Mouse (Mus musculus) c-Kit-negative CD71-positive TER-119-positive erythroid progenitor cells, embryonic 14.5 days (primary cell): Measurements from ENCODE around the gene Srpk1.
"Not testable (repeated sequence)": the region's sequence is repeated elsewhere in the genome, so short reads cannot be mapped to it uniquely, and the experiment has no call there.

Source experiments
- DNase-seq: peaks from one replicate; pipeline ENCODE4 v3.0.0-alpha.2; 2013; ENCODE audit warnings: low read depth, low spot score

Srpk1 gene

GRCm38 (mm10) chr17:28556635-28557396 lies 65.7 kb downstream of the Srpk1 start:
- no peak for DNase-seq

- DNase-seq = not testable (repeated sequence)
Measured at GRCm38 (mm10) chr17:28554021-28554420, 68.5 kb downstream of the Srpk1 start.

- no peak for DNase-seq
Measured at GRCm38 (mm10) chr17:28553040-28553793, 69.3 kb downstream of the Srpk1 start.

GRCm38 (mm10) chr17:28549111-28549510 lies 73.4 kb downstream of the Srpk1 start, which contains the start of gene Clpsl2:
Gene Clpsl2, plus strand, starts transcription at chr17:28549411.
- DNase-seq = no peak

GRCm38 (mm10) chr17:28548550-28548949 lies 74.0 kb downstream of the Srpk1 start:
- no peak for DNase-seq

- no peak for DNase-seq
Measured at GRCm38 (mm10) chr17:28546925-28547324, 75.6 kb downstream of the Srpk1 start.

- no peak for DNase-seq
Measured at GRCm38 (mm10) chr17:28537881-28538280, 84.6 kb downstream of the Srpk1 start.
